Mouse (Mus musculus): ENCODE measurements around the gene Ppp2r5e. TPM values are rescaled to one million over a fixed set of nuclear protein-coding genes. Genes with fewer than 3 reads are reported as not detected.
A peak's percentile ranks its signal among the peaks of the same experiment; 100 is the strongest.

Gene Ppp2r5e
- polyA plus RNA-seq, 1 experiment from 2014 or later: 11.8 TPM

GRCm38 (mm10) chr12:75570138-75570537, 25.9 kb downstream of the Ppp2r5e start:
- 90% methylated on average over 1 of the region's 1 CpGs for WGBS

GRCm38 (mm10) chr12:75567745-75568144, 28.3 kb downstream of the Ppp2r5e start:
- Histone ChIP-seq H3K9me3 (no peaks in the 10 kb centered on the region), H3K4me3 (replicated peaks) (no peak overlapping the region), H3K27me3 (replicated peaks) (no peaks in the 10 kb centered on the region), H3K4me1 (replicated peaks) (0 out of 2 replicates have a peak, but pooled peaks cover 3% of the 10 kb centered on the region), H3K4me2 (replicated peaks) (no peak overlapping the region), H3K9ac (no peak overlapping the region), H3K27ac (no peak overlapping the region), H3K36me3 (no peaks in the 10 kb centered on the region)
- peak; percentile 65; the same call in 1 of the 2 replicates for ATAC-seq
- 41% methylated on average over 5 of the region's 5 CpGs for whole genome bisulfite sequencing

More at GRCm38 (mm10) chr12:75570138-75570537, 25.9 kb downstream of the Ppp2r5e start:
- Histone ChIP-seq H3K4me1 (replicated peaks) (0 out of 2 replicates have a peak, but pooled peaks cover 3% of the 10 kb centered on the region), H3K9ac (no peak overlapping the region), H3K4me3 (replicated peaks) (no peak overlapping the region), H3K27ac (no peak overlapping the region), H3K36me3 (no peaks in the 10 kb centered on the region), H3K27me3 (replicated peaks) (no peaks in the 10 kb centered on the region), H3K9me3 (no peaks in the 10 kb centered on the region), H3K4me2 (replicated peaks) (no peak overlapping the region)
- ATAC-seq: no peak

GRCm38 (mm10) chr12:75565756-75566155, 30.3 kb downstream of the Ppp2r5e start:
- Histone ChIP-seq H3K27ac (no peak overlapping the region), H3K36me3 (no peaks in the 10 kb centered on the region), H3K4me2 (replicated peaks) (no peak overlapping the region), H3K9me3 (no peaks in the 10 kb centered on the region), H3K9ac (no peak overlapping the region), H3K4me3 (replicated peaks) (no peak overlapping the region), H3K4me1 (replicated peaks) (peaks cover 6% of the 10 kb centered on the region; the same call in 1 of the 2 replicates), H3K27me3 (replicated peaks) (no peaks in the 10 kb centered on the region)
- WGBS: 88% methylated on average over 5 of the region's 5 CpGs
- no peak for ATAC-seq

- H3K4me2 ChIP-seq (replicated peaks): no peak overlapping the region
- H3K27me3 ChIP-seq (replicated peaks): no peaks in the 10 kb centered on the region
- peaks cover 6% of the 10 kb centered on the region; the same call in 1 of the 2 replicates for H3K4me1 ChIP-seq (replicated peaks)
- no peak overlapping the region for H3K4me3 ChIP-seq (replicated peaks)
- ATAC-seq: no peak
- H3K27ac ChIP-seq: no peak overlapping the region
- 50% methylated on average over 1 of the region's 1 CpGs for WGBS
- H3K9me3 ChIP-seq: no peaks in the 10 kb centered on the region
- no peaks in the 10 kb centered on the region for H3K36me3 ChIP-seq
- no peak overlapping the region for H3K9ac ChIP-seq
Measured at GRCm38 (mm10) chr12:75564498-75564897, 31.5 kb downstream of the Ppp2r5e start.

GRCm38 (mm10) chr12:75562996-75563618, 32.9 kb downstream of the Ppp2r5e start:
- Histone ChIP-seq H3K27me3 (replicated peaks) (no peaks in the 10 kb centered on the region), H3K9me3 (no peaks in the 10 kb centered on the region), H3K27ac (no peak overlapping the region), H3K4me3 (replicated peaks) (no peak overlapping the region), H3K4me2 (replicated peaks) (no peak overlapping the region), H3K36me3 (no peaks in the 10 kb centered on the region), H3K4me1 (replicated peaks) (peaks cover 6% of the 10 kb centered on the region; the same call in 1 of the 2 replicates), H3K9ac (no peak overlapping the region)
- ATAC-seq: no peak
- WGBS: 80% methylated on average over 1 of the region's 1 CpGs

GRCm38 (mm10) chr12:75560681-75561387, 35.2 kb downstream of the Ppp2r5e start:
- 86% methylated on average over 4 of the region's 4 CpGs for WGBS
- no peaks in the 10 kb centered on the region for H3K9me3 ChIP-seq
- no peaks in the 10 kb centered on the region for H3K27me3 ChIP-seq (replicated peaks)
- no peak overlapping the region for H3K4me2 ChIP-seq (replicated peaks)
- no peak overlapping the region for H3K9ac ChIP-seq
- H3K4me1 ChIP-seq (replicated peaks): peaks cover 7% of the 10 kb centered on the region; the same call in 1 of the 2 replicates
- no peaks in the 10 kb centered on the region for H3K36me3 ChIP-seq
- H3K27ac ChIP-seq: no peak overlapping the region
- no peak overlapping the region for H3K4me3 ChIP-seq (replicated peaks)
- no peak for ATAC-seq

GRCm38 (mm10) chr12:75559196-75559595, 36.8 kb downstream of the Ppp2r5e start:
- Histone ChIP-seq H3K4me1 (replicated peaks) (peaks cover 7% of the 10 kb centered on the region; the same call in 1 of the 2 replicates), H3K9ac (no peak overlapping the region), H3K4me3 (replicated peaks) (no peak overlapping the region), H3K27me3 (replicated peaks) (no peaks in the 10 kb centered on the region), H3K27ac (no peak overlapping the region), H3K4me2 (replicated peaks) (no peak overlapping the region), H3K9me3 (no peaks in the 10 kb centered on the region), H3K36me3 (no peaks in the 10 kb centered on the region)
- ATAC-seq: 0 out of 2 replicates have a peak, but pooled peaks have one; percentile 25
- WGBS: 72% methylated on average over 2 of the region's 2 CpGs

- Histone ChIP-seq H3K9ac (no peak overlapping the region), H3K4me3 (replicated peaks) (no peak overlapping the region), H3K27me3 (replicated peaks) (no peaks in the 10 kb centered on the region), H3K36me3 (no peaks in the 10 kb centered on the region), H3K27ac (no peak overlapping the region), H3K4me1 (replicated peaks) (peaks cover 7% of the 10 kb centered on the region; the same call in 1 of the 2 replicates), H3K9me3 (no peaks in the 10 kb centered on the region), H3K4me2 (replicated peaks) (no peak overlapping the region)
- 70% methylated on average over 2 of the region's 2 CpGs for WGBS
- no peak for ATAC-seq
Measured at GRCm38 (mm10) chr12:75557813-75558212, 38.2 kb downstream of the Ppp2r5e start.

- Histone ChIP-seq H3K36me3 (no peaks in the 10 kb centered on the region), H3K27me3 (replicated peaks) (no peaks in the 10 kb centered on the region), H3K4me1 (replicated peaks) (0 out of 2 replicates have a peak, but pooled peaks cover 4% of the 10 kb centered on the region), H3K4me2 (replicated peaks) (no peak overlapping the region), H3K4me3 (replicated peaks) (no peak overlapping the region), H3K9ac (no peak overlapping the region), H3K27ac (no peak overlapping the region), H3K9me3 (no peaks in the 10 kb centered on the region)
- WGBS: 68% methylated on average over 3 of the region's 3 CpGs
- ATAC-seq: no peak
Measured at GRCm38 (mm10) chr12:75555032-75555431, 41.0 kb downstream of the Ppp2r5e start.

- H3K27me3 ChIP-seq (replicated peaks): no peaks in the 10 kb centered on the region
- no peak overlapping the region for H3K4me3 ChIP-seq (replicated peaks)
- no peaks in the 10 kb centered on the region for H3K9me3 ChIP-seq
- H3K4me1 ChIP-seq (replicated peaks): no peaks in the 10 kb centered on the region
- no peak overlapping the region for H3K9ac ChIP-seq
- no peak for ATAC-seq
- no peak overlapping the region for H3K4me2 ChIP-seq (replicated peaks)
- H3K27ac ChIP-seq: no peak overlapping the region
- 85% methylated on average over 3 of the region's 3 CpGs for WGBS
- H3K36me3 ChIP-seq: no peaks in the 10 kb centered on the region
Measured at GRCm38 (mm10) chr12:75552296-75552695, 43.7 kb downstream of the Ppp2r5e start.

GRCm38 (mm10) chr12:75551671-75552070, 44.4 kb downstream of the Ppp2r5e start:
- Histone ChIP-seq H3K9ac (no peak overlapping the region), H3K27me3 (replicated peaks) (no peaks in the 10 kb centered on the region), H3K36me3 (no peaks in the 10 kb centered on the region), H3K4me3 (replicated peaks) (no peak overlapping the region), H3K27ac (no peak overlapping the region), H3K4me1 (replicated peaks) (no peaks in the 10 kb centered on the region), H3K9me3 (no peaks in the 10 kb centered on the region), H3K4me2 (replicated peaks) (no peak overlapping the region)
- ATAC-seq: no peak
- WGBS: 87% methylated on average over 5 of the region's 5 CpGs

- ATAC-seq: no peak
- Histone ChIP-seq H3K4me3 (replicated peaks) (no peak overlapping the region), H3K27me3 (replicated peaks) (no peaks in the 10 kb centered on the region), H3K9ac (no peak overlapping the region), H3K27ac (no peak overlapping the region), H3K36me3 (no peaks in the 10 kb centered on the region), H3K4me1 (replicated peaks) (no peaks in the 10 kb centered on the region), H3K4me2 (replicated peaks) (no peak overlapping the region), H3K9me3 (no peaks in the 10 kb centered on the region)
- 86% methylated on average over 9 of the region's 9 CpGs for WGBS
Measured at GRCm38 (mm10) chr12:75548999-75549398, 47.0 kb downstream of the Ppp2r5e start.
